Mouse (Mus musculus) forebrain, embryonic 10.5 days (tissue): ENCODE data around the gene Samd4. TPM values are rescaled to one million over a fixed set of nuclear protein-coding genes. Genes with fewer than 3 reads are reported as not detected.

Experiments used
- DNase-seq: peaks from one replicate; pipeline ENCODE4 v3.0.0-alpha.2; 2017; ENCODE audit warnings: low spot score; ENCODE audit errors: extremely low spot score
- H3K27ac ChIP-seq: fragments of 300-500 bp; sonication (generic); 2 replicates; pipeline ENCODE4 v1.5.1; 2016; ENCODE audit warnings: mild to moderate bottlenecking
- H3K27me3 ChIP-seq: fragments of 300-500 bp; sonication (generic); 2 replicates; pipeline ENCODE4 v1.6.1; 2016; ENCODE audit warnings: mild to moderate bottlenecking; ENCODE audit not compliant: poor library complexity, severe bottlenecking
- H3K36me3 ChIP-seq: fragments of 300-500 bp; sonication (generic); replicated peaks from 2 replicates; pipeline ENCODE4 v1.6.1; 2016; ENCODE audit warnings: mild to moderate bottlenecking, moderate library complexity
- H3K4me1 ChIP-seq: fragments of 300-500 bp; sonication (generic); 2 replicates; pipeline ENCODE4 v1.6.1; 2016
- H3K4me3 ChIP-seq: fragments of 300-500 bp; sonication (generic); 2 replicates; pipeline ENCODE4 v1.5.1; 2016; ENCODE audit warnings: mild to moderate bottlenecking, moderate library complexity
- H3K9me3 ChIP-seq: fragments of 300-500 bp; sonication (generic); 2 replicates; pipeline ENCODE4 v1.6.1; 2016; ENCODE audit warnings: mild to moderate bottlenecking, moderate library complexity
- WGBS: fragments of 180-500 bp; shearing (Covaris S2); methylation state at CpG from one replicate; pipeline ENCODE4 v1.1.7; 2016; 5-methylcytosine and 5-hydroxymethylcytosine counted together
- polyA plus RNA-seq: library from polyadenylated mRNA; unstranded; fragments of >200 nt; fragmentation: Nextera tagmentation; extraction: Ambion mirVana; gene quantifications from 2 replicates; pipeline ENCODE4 v1.2.1, GENCODE M21; 2016

Samd4 gene
- polyA plus RNA-seq, 1 experiment from 2014 or later: 3.7 TPM

DNA sequence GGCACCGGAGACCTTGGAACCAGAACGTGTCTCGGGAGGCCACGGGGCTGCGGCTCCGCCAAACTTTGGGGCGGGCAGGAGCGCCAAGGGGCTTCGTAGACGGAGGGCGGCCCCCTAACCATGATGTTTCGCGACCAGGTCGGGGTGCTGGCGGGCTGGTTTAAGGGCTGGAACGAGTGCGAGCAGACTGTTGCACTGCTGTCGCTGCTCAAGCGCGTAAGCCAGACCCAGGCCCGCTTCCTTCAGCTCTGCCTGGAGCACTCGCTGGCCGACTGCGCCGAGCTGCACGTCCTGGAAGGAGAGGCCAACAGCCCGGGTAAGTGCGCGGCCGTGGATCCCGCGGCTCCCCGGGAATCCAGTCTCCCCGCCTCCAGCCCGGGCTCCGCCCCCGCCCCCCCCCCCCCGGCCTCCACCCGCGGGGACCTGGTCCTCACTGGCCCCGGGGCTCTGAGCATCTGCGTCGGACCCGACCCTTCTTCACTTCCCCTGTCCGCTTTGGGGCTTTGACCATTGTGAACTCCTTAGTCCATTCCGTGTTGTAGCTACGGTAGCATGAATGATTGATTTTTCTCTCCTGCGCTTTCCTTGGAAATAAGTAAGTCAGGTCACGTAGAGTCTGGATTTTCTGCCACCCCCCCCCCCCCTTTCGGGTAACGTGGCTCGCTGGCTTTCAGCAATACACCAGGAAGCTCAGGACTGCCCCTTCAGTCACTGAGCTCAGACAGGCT, 2.2 kb downstream of the Samd4 start:
- Histone ChIP-seq H3K27me3 (peaks cover 25% of the 10 kb centered on the region), H3K4me1 (peaks cover 55% of the 10 kb centered on the region), H3K27ac (peak overlapping the region; percentile 93), H3K4me3 (peak overlapping the region; percentile 76), H3K9me3 (no peaks in the 10 kb centered on the region), H3K36me3 (peaks cover 8% of the 10 kb centered on the region; the same call in 1 of the 2 replicates)
- peak; percentile 78 for DNase-seq
- under 1% methylated on average over 49 of the region's 52 CpGs for WGBS

DNA sequence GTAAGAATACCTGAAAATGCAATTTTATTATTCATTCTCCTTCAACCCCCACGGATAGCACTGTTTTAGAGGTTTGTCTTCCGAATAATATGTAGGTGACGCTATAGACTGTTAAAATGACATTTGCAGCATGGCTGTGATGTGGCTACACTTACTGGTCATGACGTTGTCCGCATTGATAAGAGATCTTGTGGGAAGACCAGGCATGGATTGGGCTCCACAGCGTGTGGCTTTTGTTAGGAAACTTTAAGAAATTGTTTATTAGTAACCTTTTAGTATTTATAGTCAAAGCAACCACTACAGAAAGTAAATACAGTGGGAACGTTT, 2.7 kb downstream of the Samd4 start:
- no peaks in the 10 kb centered on the region for H3K9me3 ChIP-seq
- DNase-seq: no peak
- H3K27ac ChIP-seq: no peak overlapping the region
- peaks cover 55% of the 10 kb centered on the region for H3K4me1 ChIP-seq
- H3K27me3 ChIP-seq: peaks cover 24% of the 10 kb centered on the region
- peaks cover 13% of the 10 kb centered on the region for H3K36me3 ChIP-seq
- peak overlapping the region; percentile 76 for H3K4me3 ChIP-seq
- 3% methylated on average over 7 of the region's 7 CpGs for WGBS

- DNase-seq: peak; percentile 28
- H3K36me3 ChIP-seq: peaks cover 16% of the 10 kb centered on the region
- H3K27ac ChIP-seq: 0 out of 2 replicates have a peak overlapping the region, but pooled peaks have one; percentile 13
- no peaks in the 10 kb centered on the region for H3K9me3 ChIP-seq
- H3K4me3 ChIP-seq: peak overlapping the region; percentile 76
- peaks cover 54% of the 10 kb centered on the region for H3K4me1 ChIP-seq
- 20% methylated on average over 5 of the region's 5 CpGs for WGBS
- peaks cover 24% of the 10 kb centered on the region for H3K27me3 ChIP-seq
Measured at GRCm38 (mm10) chr14:46885891-46886301, 3.2 kb downstream of the Samd4 start.

- Histone ChIP-seq H3K4me3 (no peak overlapping the region), H3K36me3 (peaks cover 22% of the 10 kb centered on the region), H3K9me3 (no peaks in the 10 kb centered on the region), H3K27me3 (no peaks in the 10 kb centered on the region), H3K27ac (no peak overlapping the region), H3K4me1 (peaks cover 22% of the 10 kb centered on the region)
- WGBS: 97% methylated on average over 4 of the region's 4 CpGs
- no peak for DNase-seq
Measured at GRCm38 (mm10) chr14:46889096-46889495, 6.4 kb downstream of the Samd4 start.

- 91% methylated on average over 10 of the region's 10 CpGs for WGBS
- no peak for DNase-seq
Measured at GRCm38 (mm10) chr14:46893961-46894360, 11.3 kb downstream of the Samd4 start.

DNA sequence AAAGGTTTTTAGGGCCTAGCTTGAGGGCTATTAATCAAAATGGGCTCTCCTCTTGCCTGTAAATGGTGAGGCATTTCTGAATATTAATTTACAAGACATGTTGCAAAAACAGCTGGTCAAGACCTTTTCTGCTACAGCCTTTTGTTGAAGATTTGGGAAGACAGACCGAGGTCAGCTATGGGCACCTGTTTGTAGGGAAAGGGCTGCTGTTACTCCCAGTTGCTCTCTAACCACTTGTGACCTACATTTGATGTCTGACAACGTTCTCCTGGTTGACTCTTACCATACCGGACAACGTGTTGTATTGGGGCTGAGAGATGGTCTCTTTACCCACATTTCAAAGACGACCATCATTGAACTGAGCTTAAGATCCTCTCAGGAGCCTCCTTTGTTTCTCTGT, 15.3 kb downstream of the Samd4 start:
- peaks cover 14% of the 10 kb centered on the region for H3K36me3 ChIP-seq
- no peaks in the 10 kb centered on the region for H3K27me3 ChIP-seq
- no peak overlapping the region for H3K4me3 ChIP-seq
- 89% methylated on average over 5 of the region's 5 CpGs for WGBS
- H3K9me3 ChIP-seq: no peaks in the 10 kb centered on the region
- no peak overlapping the region for H3K27ac ChIP-seq
- peaks cover 9% of the 10 kb centered on the region for H3K4me1 ChIP-seq
- no peak for DNase-seq

More at GRCm38 (mm10) chr14:46893961-46894360, 11.3 kb downstream of the Samd4 start:
- Histone ChIP-seq H3K9me3 (no peaks in the 10 kb centered on the region), H3K27me3 (no peaks in the 10 kb centered on the region), H3K4me3 (no peak overlapping the region), H3K4me1 (no peaks in the 10 kb centered on the region), H3K27ac (no peak overlapping the region), H3K36me3 (peaks cover 28% of the 10 kb centered on the region)

DNA sequence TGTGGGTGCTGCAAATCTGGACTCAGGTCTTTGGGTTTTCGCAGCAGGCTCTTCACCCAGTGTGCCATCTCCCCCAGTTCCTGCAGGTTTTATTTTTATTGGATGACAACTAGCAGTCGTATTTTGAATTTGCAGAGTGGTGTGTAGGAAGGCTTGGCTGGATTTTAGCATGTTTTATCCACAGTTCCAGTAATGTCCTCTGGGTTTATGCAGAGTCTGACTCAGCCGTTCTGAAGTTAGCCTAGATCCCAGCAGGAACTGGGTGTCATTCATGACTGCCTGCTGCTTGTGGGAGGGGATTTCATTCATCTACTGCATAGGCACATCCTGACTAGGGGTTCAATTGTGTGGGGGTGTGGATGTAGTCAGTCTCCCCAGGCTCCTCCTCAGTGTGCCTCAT, 16.0 kb downstream of the Samd4 start:
- Histone ChIP-seq H3K9me3 (no peaks in the 10 kb centered on the region), H3K4me3 (no peak overlapping the region), H3K36me3 (peaks cover 9% of the 10 kb centered on the region), H3K27me3 (no peaks in the 10 kb centered on the region), H3K4me1 (peaks cover 9% of the 10 kb centered on the region), H3K27ac (no peak overlapping the region)
- 67% methylated on average over 3 of the region's 3 CpGs for WGBS
- no peak for DNase-seq

GRCm38 (mm10) chr14:46902498-46903087, 19.9 kb downstream of the Samd4 start:
- Histone ChIP-seq H3K36me3 (no peaks in the 10 kb centered on the region), H3K4me3 (no peak overlapping the region), H3K27ac (no peak overlapping the region), H3K27me3 (no peaks in the 10 kb centered on the region), H3K9me3 (no peaks in the 10 kb centered on the region), H3K4me1 (peaks cover 9% of the 10 kb centered on the region)
- WGBS: 93% methylated on average over 9 of the region's 9 CpGs
- DNase-seq: no peak

DNA sequence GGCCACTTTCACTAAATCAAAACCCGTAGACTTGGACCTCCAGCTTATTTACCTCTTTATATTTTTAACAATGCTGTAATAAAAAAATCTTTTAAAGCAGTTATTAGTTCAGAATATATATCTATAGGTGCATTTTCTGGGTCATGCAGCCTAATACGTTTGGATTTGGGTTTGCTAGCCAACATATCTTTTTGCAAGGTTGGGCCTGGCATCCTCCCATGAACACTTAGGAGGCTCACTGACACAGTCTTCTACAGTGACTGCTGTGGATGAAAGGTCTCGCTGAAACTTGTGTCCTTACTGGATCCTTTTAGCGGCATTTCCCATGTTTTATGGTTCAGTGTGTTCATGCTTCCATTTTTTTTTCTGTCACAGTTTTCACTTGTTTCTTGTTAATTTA, 21.6 kb downstream of the Samd4 start:
- peaks cover 9% of the 10 kb centered on the region for H3K4me1 ChIP-seq
- no peaks in the 10 kb centered on the region for H3K36me3 ChIP-seq
- no peak overlapping the region for H3K4me3 ChIP-seq
- WGBS: 95% methylated on average over 4 of the region's 4 CpGs
- no peak overlapping the region for H3K27ac ChIP-seq
- no peak for DNase-seq
- H3K9me3 ChIP-seq: no peaks in the 10 kb centered on the region
- no peaks in the 10 kb centered on the region for H3K27me3 ChIP-seq

GRCm38 (mm10) chr14:46908858-46909257, 26.2 kb downstream of the Samd4 start:
- H3K36me3 ChIP-seq: peaks cover 4% of the 10 kb centered on the region; the same call in 1 of the 2 replicates
- no peaks in the 10 kb centered on the region for H3K9me3 ChIP-seq
- no peak overlapping the region for H3K4me3 ChIP-seq
- DNase-seq: no peak
- no peak overlapping the region for H3K27ac ChIP-seq
- no peaks in the 10 kb centered on the region for H3K27me3 ChIP-seq
- 90% methylated on average over 8 of the region's 8 CpGs for WGBS
- H3K4me1 ChIP-seq: no peaks in the 10 kb centered on the region

DNA sequence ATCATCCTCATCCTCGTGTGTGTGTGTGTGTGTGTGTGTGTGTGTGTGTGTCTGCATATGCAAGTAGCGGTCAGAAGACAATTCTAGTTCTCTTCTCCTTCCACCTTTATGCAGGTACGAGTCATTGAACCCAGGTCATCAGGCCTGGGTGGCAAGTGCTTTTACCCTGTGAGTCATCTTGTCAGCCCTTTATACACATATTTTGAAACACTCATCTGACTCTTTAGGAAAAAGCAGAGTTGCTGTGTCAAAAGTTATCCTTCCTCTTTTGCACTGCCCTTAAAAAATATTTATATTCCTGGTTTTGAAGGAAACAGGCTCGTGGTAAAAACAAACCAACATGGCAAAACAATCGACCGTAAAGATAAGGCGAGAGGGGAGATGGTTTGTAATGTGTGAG, 29.8 kb downstream of the Samd4 start:
- DNase-seq: no peak
- H3K27ac ChIP-seq: no peak overlapping the region
- no peaks in the 10 kb centered on the region for H3K9me3 ChIP-seq
- no peaks in the 10 kb centered on the region for H3K27me3 ChIP-seq
- WGBS: 90% methylated on average over 7 of the region's 7 CpGs
- peaks cover 4% of the 10 kb centered on the region; the same call in 1 of the 2 replicates for H3K36me3 ChIP-seq
- H3K4me3 ChIP-seq: no peak overlapping the region
- peaks cover 7% of the 10 kb centered on the region; the same call in 1 of the 2 replicates for H3K4me1 ChIP-seq

GRCm38 (mm10) chr14:46914356-46914755, 31.7 kb downstream of the Samd4 start:
- DNase-seq: no peak
- peaks cover 7% of the 10 kb centered on the region; the same call in 1 of the 2 replicates for H3K4me1 ChIP-seq

DNA sequence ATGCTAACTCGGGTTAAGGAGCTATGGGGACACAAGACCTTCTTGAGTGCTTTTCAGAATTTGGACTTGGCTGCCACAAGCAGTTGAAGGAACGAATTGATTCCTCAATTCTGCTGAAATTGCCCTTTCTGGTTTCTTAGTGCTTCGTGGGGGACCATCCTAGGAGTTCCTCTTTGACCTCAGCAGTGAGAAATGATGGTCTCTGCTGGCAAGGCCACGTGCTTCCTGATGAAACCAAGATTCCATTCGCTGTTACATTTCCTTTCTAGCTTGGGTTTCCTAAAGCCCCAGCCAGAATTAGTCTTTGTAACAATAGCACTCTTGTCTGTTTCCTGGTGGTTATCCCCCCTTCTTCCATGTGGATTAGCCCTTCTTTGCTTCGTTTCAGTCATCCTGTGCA, 32.9 kb downstream of the Samd4 start:
- peaks cover under 1% of the 10 kb centered on the region; the same call in 1 of the 2 replicates for H3K36me3 ChIP-seq
- WGBS: 75% methylated on average over 6 of the region's 6 CpGs

More at GRCm38 (mm10) chr14:46914356-46914755, 31.7 kb downstream of the Samd4 start:
- WGBS: 87% methylated on average over 6 of the region's 6 CpGs
- Histone ChIP-seq H3K36me3 (peaks cover 4% of the 10 kb centered on the region; the same call in 1 of the 2 replicates), H3K4me3 (no peak overlapping the region), H3K9me3 (no peaks in the 10 kb centered on the region), H3K27ac (no peak overlapping the region), H3K27me3 (no peaks in the 10 kb centered on the region)

More for the DNA sequence above, 32.9 kb downstream of the Samd4 start:
- Histone ChIP-seq H3K4me1 (peaks cover 13% of the 10 kb centered on the region; the same call in 1 of the 2 replicates), H3K27me3 (no peaks in the 10 kb centered on the region), H3K9me3 (no peaks in the 10 kb centered on the region), H3K27ac (no peak overlapping the region), H3K4me3 (no peak overlapping the region)
- DNase-seq: no peak
